Mouse (Mus musculus): ENCODE measurements at regions not wholly inside any gene's neighbourhood (a gene's known extent, or its start where the extent isn't known, plus 50 kb on each side); places are given as distances from the start of the nearest gene placed in this dataset.

- DNase-seq (ENCODE audit: extremely low spot score, low spot score) = no peak
Measured at GRCm38 (mm10) chr4:56619803-56620202, 120.1 kb upstream of the Gm26657 start.

GRCm38 (mm10) chr4:56619054-56619453 lies 120.8 kb upstream of the Gm26657 start:
- DNase-seq (ENCODE audit: extremely low spot score, low spot score) = no peak

GRCm38 (mm10) chr4:56618433-56618832 lies 121.4 kb upstream of the Gm26657 start:
- DNase-seq (ENCODE audit: extremely low spot score, low spot score) = no peak

- DNase-seq (ENCODE audit: extremely low spot score, low spot score) = no peak
Measured at GRCm38 (mm10) chr4:56617661-56618360, 122.1 kb upstream of the Gm26657 start.

- no peak for DNase-seq (ENCODE audit: extremely low spot score, low spot score)
Measured at GRCm38 (mm10) chr4:56612325-56612724, 127.5 kb upstream of the Gm26657 start.

- no peak for DNase-seq (ENCODE audit: extremely low spot score, low spot score)
Measured at GRCm38 (mm10) chr4:56611751-56612150, 128.1 kb upstream of the Gm26657 start.

- no peak for DNase-seq (ENCODE audit: extremely low spot score, low spot score)
Measured at GRCm38 (mm10) chr4:56610273-56610672, 129.6 kb upstream of the Gm26657 start.

GRCm38 (mm10) chr4:56608701-56609100 lies 131.2 kb upstream of the Gm26657 start:
- no peak for DNase-seq (ENCODE audit: extremely low spot score, low spot score)

- DNase-seq (ENCODE audit: extremely low spot score, low spot score) = no peak
Measured at GRCm38 (mm10) chr4:56598398-56598797, 141.5 kb upstream of the Gm26657 start.

- no peak for DNase-seq (ENCODE audit: extremely low spot score, low spot score)
Measured at GRCm38 (mm10) chr4:56597931-56598330, 141.9 kb upstream of the Gm26657 start.

GRCm38 (mm10) chr4:56582405-56582804 lies 157.5 kb upstream of the Gm26657 start:
- DNase-seq (ENCODE audit: extremely low spot score, low spot score) = no peak

- DNase-seq (ENCODE audit: extremely low spot score, low spot score) = no peak
Measured at GRCm38 (mm10) chr4:56576837-56577548, 162.9 kb upstream of the Gm26657 start.

- no peak for DNase-seq (ENCODE audit: extremely low spot score, low spot score)
Measured at GRCm38 (mm10) chr4:56552126-56552525, 187.7 kb upstream of the Gm26657 start.

- DNase-seq (ENCODE audit: extremely low spot score, low spot score) = no peak
Measured at GRCm38 (mm10) chr4:56533344-56533985, 206.4 kb upstream of the Gm26657 start.

- no peak for DNase-seq (ENCODE audit: extremely low spot score, low spot score)
Measured at GRCm38 (mm10) chr4:56532921-56533320, 206.9 kb upstream of the Gm26657 start.

- no peak for DNase-seq (ENCODE audit: extremely low spot score, low spot score)
Measured at GRCm38 (mm10) chr4:56528571-56528970, 211.3 kb upstream of the Gm26657 start.

- no peak for DNase-seq (ENCODE audit: extremely low spot score, low spot score)
Measured at GRCm38 (mm10) chr4:56524430-56524985, 215.4 kb upstream of the Gm26657 start.

GRCm38 (mm10) chr4:56507770-56508169 lies 232.1 kb upstream of the Gm26657 start:
- DNase-seq (ENCODE audit: extremely low spot score, low spot score) = no peak

GRCm38 (mm10) chr4:56506786-56507185 lies 233.1 kb upstream of the Gm26657 start:
- DNase-seq (ENCODE audit: extremely low spot score, low spot score) = no peak

GRCm38 (mm10) chr4:56506067-56506466 lies 233.8 kb upstream of the Gm26657 start:
- no peak for DNase-seq (ENCODE audit: extremely low spot score, low spot score)

- peak; percentile 43 for DNase-seq (ENCODE audit: extremely low spot score, low spot score)
Measured at GRCm38 (mm10) chr4:56492537-56493221, 247.2 kb upstream of the Gm26657 start.

All from neural tube, embryonic 10.5 days (tissue).